Mouse (Mus musculus) CD4-positive, CD25-positive, alpha-beta regulatory T cell, adult 2 months (primary cell): ENCODE data around the gene Zbtb38.

Experiments
- DNase-seq: peaks from one replicate; pipeline ENCODE4 v3.0.0-alpha.2; 2012; ENCODE audit warnings: low read depth, low spot score

Gene Zbtb38

DNA sequence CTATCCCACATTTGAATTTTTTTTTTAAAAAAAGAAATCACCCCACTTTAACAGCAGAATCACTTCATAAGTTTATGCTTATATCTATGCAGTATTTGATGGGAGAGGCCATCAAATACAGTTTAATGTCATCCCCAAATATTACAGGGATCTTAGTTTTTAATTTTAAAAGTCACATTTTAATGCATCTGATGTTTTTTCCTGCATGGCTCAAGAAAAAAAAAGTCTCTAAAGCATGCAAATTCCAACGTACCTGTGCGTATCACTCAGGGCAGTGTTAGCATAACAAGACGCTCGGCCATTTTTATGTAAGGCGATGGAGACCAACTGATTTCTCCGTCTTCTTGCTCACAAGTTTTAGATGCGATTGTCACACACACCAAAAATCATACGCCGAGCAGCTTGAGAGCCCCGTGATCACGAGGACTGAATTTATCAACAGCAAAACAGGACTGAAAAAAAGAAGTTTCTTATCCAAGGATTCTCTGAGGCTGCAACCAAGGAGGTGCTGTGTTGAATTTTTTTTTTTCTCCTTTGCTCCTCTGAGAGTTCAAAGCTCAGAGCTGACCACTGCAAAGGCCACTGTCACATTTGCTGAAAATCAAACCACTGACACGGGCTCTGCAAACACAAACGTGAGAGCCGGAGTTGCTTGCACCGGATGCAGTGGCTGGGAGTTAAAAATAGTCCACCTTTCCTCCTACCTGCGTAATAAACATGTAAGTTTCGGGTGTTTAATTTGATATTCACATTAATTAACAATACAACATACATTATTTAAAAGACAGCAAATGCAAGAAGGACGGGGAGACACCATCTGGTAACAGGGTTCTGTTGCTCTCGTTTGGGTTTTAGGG is 21.4 kb downstream of the Zbtb38 start:
- no peak for DNase-seq

DNA sequence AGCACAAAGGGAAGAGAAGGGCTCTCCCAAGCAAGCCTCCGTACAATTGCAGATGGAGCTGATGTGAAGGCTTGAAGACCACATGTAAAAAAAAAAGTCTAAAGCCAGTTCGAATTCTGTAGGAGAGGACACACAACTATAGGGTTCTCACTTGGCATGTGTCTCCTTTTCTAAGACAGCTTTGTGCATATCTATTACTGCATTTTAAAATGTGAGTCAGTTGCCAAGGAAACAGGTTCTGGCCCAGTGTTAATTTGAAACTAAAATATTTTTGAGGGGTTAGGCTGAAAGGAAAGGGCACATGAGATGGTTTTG is 22.4 kb downstream of the Zbtb38 start:
- no peak for DNase-seq

DNA sequence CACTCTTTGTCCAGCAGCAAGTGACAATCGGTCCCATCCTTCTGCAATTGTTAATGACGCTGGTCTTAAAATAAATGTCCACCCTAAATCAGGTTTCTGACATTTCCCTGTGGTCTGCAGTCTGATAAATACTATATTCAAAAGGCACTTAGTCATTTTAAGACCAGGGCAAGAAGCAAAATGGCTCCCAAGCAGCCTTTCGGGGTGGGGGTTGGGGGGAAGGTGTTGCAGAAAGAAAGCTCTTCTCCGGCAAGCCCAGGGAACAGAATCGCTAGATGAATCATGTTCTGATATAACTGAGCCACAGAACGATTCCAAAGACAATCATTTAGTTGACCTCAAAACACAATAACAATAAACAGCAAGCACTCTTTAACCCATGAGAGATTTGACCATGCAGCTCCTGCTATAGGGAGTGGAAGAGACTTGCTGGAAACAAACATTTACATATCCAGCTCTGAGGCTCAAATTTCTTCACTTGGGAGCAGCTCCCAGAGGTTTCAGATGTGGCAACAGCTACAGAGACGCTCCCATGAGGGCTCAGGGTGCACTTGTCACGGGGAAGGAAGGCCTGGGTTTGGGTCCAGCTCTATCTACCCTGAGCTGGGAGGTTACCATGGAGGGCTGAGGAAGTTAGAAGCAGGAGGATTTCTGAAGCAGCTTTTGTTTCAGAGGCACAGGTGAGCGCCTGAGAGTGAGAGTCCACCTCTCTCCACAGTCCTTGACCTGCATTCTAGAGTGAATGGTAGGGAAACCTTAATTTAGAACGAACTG is 22.9 kb downstream of the Zbtb38 start:
- no peak for DNase-seq

DNA sequence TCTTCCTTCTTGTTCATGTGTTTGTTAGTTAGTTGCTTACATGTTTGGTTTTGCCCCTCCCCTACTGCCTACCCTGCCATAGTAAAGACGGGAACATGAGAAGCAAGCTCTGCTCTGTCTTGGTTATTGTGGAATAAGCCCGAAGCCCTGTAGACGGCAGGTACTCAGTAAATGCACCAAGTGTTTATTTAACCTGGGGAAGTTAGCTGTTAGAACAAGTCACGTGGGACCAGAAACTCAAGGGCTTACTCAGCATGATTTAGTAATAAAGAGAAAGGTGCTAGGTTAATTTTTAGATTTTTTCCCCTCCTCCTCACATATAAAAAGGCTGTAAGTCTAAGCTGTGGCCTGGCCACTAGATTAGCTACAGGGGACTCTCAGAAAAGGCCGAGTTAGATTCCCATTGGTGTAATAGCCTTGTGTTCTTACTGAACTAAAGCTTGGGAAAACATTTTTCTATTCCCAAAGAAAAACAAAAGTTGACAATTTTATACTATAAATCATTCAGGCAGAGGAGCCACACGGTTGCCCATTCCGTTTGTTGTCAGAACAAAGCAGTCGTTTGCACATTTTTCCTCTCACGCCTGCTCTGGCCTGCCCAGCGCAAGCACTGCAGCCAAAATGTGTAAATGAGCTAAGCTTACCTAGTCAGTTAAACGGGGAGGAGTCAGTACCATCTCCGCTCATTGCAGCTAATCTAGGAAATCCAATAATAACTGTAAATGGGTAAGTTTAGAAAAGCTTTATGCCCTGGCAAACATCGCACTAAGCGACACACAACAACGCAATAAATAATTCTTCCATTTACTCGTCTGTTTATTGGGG is 24.1 kb downstream of the Zbtb38 start:
- DNase-seq = no peak

DNA sequence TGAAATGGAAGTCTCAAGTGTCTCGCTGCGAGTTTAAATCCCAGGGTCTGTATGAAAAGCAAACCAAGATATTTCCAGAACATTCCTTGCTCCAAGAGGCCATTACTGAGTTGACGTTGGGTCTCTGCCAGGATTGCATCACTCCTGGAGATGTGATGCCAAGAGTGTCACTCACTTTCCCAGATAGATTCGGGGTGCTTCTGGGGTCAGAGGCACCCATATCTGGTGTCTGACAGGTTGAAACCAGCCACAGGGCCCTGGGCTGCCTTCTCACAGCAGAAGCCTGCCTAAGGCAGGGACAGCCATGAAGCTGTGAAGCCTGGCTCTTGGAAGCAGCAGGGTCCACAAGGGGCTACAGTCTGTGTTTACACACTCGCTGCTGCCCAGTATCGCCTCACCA is 24.9 kb downstream of the Zbtb38 start:
- DNase-seq = no peak

DNA sequence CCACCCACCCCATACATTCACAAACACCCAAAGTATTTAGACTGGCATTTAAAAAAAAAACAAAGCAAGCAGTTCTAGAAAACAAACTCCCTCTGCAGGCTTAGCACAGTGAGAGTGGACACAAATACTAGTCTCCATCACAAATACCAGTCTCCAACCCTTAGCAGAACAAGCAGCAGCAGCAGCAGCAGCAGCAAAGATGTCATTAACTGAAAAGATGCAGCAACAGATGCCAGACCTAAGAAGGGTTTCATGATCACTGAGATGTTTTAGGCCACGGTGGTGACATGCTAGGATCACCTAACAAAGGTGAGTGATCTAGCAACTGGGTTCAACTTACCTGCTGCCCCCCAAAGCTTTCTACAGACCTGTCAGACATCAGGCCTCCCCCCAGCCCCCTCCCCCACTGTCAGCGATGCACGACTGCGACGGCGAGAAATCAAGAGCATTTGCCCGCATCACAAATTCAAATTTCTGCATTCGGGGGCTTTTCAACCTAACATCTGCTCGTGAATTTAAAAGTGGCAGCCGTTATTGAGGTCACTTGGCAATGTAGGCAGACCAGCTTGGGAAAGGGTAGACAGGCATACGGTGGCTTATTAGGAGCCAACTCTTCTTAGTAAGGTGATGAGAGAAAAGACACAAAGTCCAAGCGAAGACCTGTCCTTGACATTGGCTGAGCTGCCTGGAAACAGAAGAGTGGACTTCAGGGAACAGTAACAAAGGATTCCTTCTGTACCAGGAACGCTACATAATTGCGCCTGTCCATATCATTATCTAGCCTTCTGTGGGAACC is 26.1 kb downstream of the Zbtb38 start:
- no peak for DNase-seq

DNA sequence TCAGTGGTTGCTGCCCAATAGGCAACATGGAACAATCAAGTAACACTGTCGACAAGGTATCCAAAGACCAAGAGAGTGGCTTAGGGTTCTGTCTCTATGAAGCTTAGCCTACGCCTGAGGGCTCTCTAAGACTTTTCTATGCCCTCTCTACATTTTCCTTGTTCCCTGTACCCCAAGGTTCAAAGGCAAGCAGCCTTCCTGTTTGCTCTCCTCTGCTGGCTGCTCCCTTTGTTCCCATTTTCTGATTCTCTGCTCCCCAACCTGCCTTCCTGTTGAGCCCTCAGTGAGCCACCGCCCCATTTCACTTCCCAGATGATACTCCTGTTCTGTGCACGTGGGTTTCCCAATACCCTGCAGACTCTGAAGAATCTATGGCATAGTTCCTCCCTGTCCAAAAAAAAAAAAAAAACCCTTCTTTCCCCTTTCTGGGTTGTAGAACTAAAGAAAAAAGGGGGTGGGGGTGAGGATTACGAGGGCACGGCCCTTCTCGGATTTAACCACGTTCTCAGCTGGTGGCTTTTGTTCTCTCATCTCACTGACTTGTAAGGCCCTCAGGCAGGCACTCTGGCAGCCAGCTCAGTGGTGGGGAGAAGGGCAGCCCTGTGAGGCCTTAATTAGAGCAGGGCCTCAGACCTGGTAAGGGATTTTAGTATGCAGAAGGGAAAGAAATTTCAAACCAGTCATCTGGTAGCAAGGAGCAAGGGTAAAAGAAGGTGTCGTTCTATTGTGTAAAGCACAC is 26.9 kb downstream of the Zbtb38 start:
- DNase-seq = no peak

DNA sequence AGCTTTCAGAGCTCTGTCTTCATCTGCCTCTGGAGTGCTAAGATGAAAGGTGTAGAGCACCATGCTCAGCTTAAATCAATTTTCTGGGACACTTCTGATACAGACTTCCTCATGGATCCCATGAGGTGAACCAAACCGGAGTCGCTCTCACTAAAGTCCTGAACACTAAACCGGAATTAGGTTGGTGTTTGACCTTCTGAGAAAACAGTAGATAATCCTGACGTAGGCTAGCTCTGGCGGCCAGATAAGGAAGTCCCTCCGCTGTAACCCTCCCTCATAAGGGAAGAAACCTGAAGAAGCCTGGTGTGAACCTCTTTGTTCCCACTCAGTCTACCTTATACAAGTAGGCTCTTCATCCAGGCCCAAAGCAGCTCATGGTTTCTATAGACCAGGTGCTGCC is 29.0 kb downstream of the Zbtb38 start:
- no peak for DNase-seq

DNA sequence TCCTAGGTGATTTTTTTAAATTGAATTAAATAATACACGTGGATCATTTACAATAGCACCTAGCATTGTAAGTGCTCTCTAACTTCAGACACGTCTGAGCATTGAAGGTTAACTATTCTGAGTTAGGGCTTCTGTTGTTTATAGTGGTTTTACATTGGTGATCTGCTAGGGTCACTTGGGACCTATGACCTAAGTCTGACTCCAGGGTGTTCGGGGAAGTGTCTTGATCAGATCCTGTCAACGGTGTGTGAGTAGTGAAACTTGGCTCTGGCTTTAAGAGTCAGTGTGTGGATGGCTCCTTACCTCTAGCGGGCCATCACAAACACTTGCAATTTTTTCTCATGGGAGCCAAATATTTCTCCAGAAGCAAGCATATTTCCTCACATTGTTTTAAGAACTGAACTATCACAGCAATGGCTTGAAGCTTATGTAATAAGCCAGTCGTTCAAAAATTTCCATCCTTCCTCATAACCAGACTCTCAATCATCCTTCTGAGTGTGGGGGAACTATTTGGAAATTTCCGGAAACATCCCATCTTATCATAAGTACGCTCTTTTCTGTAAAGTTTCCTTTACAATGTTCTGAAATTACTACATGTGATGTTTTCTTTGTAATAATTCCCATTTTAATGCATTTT is 31.4 kb downstream of the Zbtb38 start:
- no peak for DNase-seq

DNA sequence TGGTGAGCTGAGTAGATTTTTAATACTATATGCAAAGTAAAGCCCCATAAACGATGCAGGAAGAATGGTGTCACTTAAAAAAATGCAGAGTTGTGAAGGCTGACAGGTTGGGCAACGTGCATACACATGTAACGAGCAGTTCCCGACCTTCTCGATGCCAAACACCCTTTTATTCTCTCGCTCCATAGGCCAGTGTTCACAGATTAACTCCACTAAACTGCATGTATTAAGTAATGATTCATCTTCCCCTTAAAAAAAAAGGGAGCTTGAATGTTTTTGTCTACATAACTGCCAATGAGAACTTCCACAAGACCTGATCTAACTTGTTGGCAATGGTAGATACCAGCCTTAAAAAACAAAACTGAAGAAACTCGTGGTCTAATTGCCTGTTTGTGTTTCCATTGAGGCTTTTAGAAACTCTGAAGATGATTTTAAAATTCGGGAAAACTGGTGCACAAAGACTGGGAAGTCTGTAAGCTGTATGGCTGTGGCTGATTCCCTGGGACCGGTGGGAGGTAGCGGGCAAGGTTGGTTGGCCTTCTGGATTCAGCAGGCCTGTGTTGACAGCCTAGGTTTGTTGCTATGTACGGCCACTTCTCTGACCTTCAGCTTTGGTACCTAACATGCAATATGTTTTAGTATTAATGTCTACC is 32.0 kb downstream of the Zbtb38 start:
- DNase-seq = no peak

DNA sequence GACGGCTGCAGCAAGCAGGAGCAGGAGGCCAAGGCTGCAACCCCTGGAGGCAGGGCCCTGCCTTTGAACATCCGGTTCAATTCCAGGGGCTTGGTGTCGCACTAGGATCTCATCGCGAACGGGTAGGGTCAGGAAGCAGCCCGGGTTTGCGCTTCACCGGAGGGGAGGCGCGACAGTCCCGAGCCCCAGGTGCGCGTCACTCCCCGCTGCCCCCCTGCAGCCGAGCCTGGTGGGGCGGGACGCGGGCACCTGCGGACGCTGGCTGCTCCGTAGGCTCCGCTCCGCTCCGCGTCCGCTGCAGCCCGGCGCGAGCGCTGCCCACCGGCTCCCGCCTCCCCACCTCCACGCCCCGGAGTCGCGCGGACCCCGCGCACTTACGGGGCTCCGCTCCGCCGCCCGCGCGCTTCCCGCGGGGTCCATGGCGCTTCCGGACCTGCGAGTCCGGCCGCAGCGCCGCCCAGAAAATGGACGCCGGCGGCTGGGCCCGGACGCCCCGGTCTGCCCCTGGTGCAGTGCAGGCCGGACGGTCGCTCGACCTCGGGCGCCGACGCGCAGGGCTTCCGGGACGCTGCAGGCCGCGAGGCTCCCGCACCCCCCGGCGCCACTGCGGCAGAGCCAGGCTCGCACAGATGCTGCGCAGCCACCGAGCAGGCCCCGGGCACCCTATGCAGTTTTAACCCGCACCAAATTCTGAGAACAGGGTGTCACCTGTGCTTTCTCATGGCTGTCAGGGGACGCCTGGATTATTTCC is 33.0 kb downstream of the Zbtb38 start:
- peak; percentile 80 for DNase-seq

DNA sequence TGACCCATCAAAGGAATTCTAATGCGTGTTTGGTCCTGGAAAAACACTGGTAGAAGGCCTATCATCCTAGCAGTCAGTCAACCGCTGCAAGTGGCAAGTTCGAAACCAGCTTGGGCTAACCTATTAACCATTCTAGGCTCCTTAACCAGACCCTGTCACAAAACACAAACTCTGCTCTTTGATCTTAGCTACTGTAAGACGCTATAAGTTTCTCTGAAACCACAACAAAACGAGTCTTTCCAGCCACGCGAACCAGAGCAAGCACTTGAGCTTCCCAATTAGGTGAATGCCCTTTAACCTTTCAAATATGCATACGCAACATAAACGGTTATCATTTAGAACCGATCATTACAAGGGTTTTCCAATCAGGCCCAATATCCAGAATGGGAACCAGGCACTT is 33.7 kb downstream of the Zbtb38 start:
- peak; percentile 64 for DNase-seq

DNA sequence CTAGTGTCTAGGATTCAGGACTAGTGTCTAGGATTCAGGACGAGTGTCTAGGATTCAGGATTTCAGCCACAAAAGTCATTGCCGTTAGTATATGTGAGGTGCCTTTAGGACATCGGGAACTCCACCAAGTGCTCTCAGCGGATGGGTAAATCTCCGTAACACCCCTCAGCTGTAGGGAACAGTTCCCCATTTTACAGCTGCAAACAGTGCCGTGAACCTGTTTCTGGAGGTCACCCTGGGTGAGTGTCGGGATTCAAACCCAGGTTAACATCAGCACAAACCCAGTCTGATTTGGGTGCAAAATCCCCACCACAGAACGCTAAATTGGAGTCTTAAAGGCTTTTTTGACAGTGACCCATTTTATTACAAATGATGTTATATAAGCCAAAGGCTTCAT is 34.2 kb downstream of the Zbtb38 start:
- no peak for DNase-seq

DNA sequence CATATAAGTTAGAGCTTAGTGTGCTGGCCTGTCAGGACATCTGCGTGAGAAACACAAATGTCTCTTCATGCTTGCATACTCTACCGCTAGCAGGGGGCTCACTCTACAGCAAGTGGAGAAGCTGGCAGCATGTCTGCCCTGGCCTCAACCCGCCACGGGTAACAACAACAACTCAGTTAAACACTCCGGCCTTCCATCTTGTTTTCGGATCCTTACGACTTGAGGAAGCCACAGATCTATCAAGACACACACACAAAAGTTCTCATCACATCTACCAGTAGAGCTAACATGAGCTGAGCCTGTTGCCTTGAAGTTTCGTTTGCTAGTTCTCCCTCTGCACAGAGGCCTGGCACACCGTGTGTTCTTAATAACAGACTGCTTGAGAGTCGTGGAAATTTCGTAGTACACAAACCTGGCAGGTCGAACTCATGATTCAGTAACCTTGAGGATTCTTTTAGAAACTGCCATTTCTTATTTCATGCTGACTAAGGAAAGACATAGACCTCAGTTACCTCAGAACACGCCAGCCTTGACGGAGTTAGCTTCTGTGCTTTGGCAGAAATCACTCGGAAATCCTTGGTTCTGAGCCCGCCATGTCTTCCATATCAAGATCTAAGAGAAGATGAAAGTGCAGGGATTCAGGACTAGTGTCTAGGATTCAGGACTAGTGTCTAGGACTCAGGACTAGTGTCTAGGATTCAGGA is 34.8 kb downstream of the Zbtb38 start:
- DNase-seq = no peak

DNA sequence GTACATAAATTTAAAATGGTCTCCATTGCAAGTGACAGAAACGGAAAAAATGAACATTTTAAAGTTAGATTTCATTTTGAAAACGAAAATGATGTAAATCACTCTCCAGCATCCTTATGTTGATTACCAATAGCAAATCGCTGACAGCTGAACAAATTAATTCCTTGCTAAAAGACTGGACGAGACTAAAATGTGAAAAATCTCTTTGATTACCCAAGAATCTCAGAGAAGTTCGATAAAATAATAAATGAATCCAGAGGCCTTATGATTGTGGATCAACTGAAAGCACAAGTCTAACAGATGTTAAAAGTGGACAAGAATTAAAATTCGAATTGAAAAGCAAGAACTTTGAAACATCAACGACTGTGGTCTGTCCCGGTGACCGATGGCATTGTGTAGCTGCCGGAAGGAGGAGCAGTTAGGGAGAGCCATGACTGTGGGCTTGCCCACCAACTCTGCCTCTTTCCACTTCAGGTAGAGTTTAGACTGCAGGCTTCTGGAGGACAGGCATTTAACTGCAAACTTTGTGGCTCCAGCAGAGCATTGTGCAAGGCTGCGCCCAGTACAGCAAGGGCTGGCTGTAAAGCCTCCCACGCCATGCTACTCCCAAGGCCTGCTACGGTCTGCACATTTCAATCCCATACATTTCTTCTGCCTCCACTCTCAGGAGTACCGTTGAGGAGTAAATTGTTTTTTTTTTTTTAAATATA is 35.7 kb downstream of the Zbtb38 start:
- DNase-seq = no peak

DNA sequence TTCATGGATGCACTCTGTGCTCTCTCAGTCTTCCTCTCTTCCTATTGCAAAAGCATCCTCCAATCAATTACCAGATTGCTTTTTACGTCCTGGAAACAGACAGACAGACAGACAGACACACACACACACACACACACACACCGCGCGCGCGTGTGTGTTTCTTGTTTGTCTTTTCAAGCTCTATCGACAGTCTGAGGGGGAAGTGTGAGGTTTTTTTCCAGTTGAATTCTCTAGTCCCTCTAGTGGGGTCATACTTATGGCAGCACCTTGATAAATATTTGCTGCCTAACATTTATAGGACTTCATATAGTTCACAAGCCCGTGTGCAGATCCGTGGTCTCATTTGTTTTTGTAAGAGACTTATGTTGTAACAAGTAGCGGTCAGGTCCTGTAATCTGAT is 36.5 kb downstream of the Zbtb38 start:
- DNase-seq = no peak

DNA sequence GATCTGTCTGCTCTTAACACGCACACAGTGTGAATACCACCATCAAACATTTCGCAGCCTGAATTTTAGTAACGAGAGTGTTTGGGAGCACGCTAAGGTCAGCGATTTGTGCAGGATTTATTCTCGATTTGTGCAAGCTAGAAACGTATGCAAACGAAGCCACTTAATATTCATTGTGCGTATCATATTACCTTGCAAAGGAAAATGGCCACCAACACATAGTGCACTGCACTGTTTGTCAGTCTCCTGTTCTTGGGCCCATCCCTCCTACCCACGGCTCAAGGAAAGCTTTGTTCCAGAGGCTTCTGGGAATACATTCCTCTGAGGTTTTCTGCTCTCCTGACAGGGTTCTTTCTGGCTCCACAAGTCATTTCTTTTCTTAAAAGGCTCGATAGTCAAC is 37.5 kb downstream of the Zbtb38 start:
- no peak for DNase-seq
